Mouse (Mus musculus) intestine, embryonic 14.5 days (tissue): ENCODE data around the gene Gm5134. TPM values are rescaled to one million over a fixed set of nuclear protein-coding genes. Genes with fewer than 3 reads are reported as not detected.

Source experiments
- ATAC-seq: fragments of 200-750 bp; cut with Nextera tagmentation; replicated peaks from 2 replicates; pipeline ENCODE4 v1.8.0; 2017; ENCODE audit warnings: low read depth, moderate number of reproducible peaks, moderate TSS enrichment, moderate library complexity; ENCODE audit not compliant: low FRiP score, low TSS enrichment
- DNase-seq: peaks from one replicate; pipeline ENCODE4 v3.0.0-alpha.2; 2018; ENCODE audit warnings: low spot score
- H3K27ac ChIP-seq: fragments of 300-500 bp; sonication (generic); 2 replicates; pipeline ENCODE4 v1.5.1; 2014; ENCODE audit warnings: low read depth, mild to moderate bottlenecking, control low read depth
- H3K27me3 ChIP-seq: fragments of 300-500 bp; sonication (generic); replicated peaks from 2 replicates; pipeline ENCODE4 v1.6.1; 2014; ENCODE audit warnings: low read length, control low read depth; ENCODE audit not compliant: control insufficient read depth, insufficient read depth
- H3K36me3 ChIP-seq: fragments of 300-500 bp; sonication (generic); 2 replicates; pipeline ENCODE4 v1.6.1; 2014; ENCODE audit warnings: low read length, control low read depth; ENCODE audit not compliant: control insufficient read depth, insufficient read depth
- H3K4me1 ChIP-seq: fragments of 300-500 bp; sonication (generic); replicated peaks from 2 replicates; pipeline ENCODE4 v1.6.1; 2014; ENCODE audit warnings: low read length, control low read depth, mixed read lengths; ENCODE audit not compliant: control insufficient read depth, insufficient read depth
- H3K4me2 ChIP-seq: fragments of 300-500 bp; sonication (generic); 2 replicates; pipeline ENCODE4 v1.6.1; 2014; ENCODE audit warnings: low read length
- H3K4me3 ChIP-seq: fragments of 300-500 bp; sonication (generic); 2 replicates; pipeline ENCODE4 v1.5.1; 2014; ENCODE audit warnings: low read depth, low read length, control low read depth, mixed read lengths
- H3K9ac ChIP-seq: fragments of 300-500 bp; sonication (generic); 2 replicates; pipeline ENCODE4 v1.6.1; 2014; ENCODE audit warnings: mild to moderate bottlenecking, low read length
- H3K9me3 ChIP-seq: fragments of 300-500 bp; sonication (generic); 2 replicates; pipeline ENCODE4 v1.6.1; 2016; ENCODE audit warnings: low read length, control low read depth; ENCODE audit not compliant: control insufficient read depth
- WGBS: fragments of 180-500 bp; shearing (Covaris S2); extraction: QIAGEN DNeasy Blood & Tissue Kit; methylation state at CpG from one replicate; pipeline ENCODE4 v1.1.7; 2014; 5-methylcytosine and 5-hydroxymethylcytosine counted together
- polyA plus RNA-seq: library from polyadenylated mRNA; unstranded; fragments of >200 nt; fragmentation: Nextera tagmentation; extraction: Ambion mirVana; gene quantifications from 2 replicates; pipeline ENCODE4 v1.2.1, GENCODE M21; 2014

The Gm5134 gene
- polyA plus RNA-seq, 1 experiment from 2014 or later, result not detected

DNA sequence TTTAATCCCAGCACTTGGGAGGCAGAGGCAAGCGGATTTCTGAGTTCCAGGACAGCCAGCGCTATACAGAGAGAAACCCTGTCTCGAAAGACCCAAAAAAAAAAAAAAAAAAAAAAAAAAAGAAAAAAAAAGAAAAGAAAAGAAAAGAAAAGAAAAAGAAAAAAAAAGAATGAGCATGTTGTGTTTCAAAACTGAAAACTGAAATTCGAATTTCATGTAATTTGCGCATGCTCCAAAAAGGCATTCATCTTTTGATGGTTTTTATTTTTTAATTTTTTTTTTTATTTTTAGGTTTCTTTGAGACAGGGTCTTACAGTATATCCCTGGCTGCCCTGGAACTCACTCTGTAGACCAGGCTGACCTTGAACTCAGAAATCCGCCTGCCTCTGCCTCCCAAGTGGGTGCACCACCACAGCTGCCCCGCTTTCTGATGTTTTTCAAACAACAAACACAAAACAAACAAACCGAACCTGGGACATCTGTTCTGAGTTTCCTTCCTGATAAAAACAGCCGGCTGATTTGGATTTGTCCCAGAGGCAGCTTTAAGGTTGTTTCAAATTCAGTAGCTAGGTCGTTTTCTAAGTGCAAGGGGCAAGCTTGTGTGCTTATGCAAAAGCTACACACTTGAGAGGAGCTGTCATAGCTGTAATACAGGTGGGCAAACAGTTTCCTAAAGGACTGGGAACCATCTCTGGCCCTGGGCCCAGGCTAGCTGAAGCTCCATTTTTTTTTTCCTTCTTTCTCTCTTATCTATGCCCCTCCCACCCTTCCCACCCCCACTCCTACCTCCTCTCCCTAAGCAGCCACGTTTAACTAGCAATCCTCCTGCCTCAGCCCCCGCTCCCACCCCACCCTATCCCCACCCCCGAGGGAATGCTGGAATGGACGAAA is 77.4 kb downstream of the Gm5134 start:
- Histone ChIP-seq H3K27me3 (no peaks in the 10 kb centered on the region), H3K4me1 (peaks cover 2% of the 10 kb centered on the region; the same call in 1 of the 2 replicates), H3K27ac (peak overlapping the region; percentile 74), H3K4me3 (peak overlapping the region; percentile 90), H3K36me3 (no peaks in the 10 kb centered on the region), H3K9ac (peak overlapping the region; percentile 94), H3K4me2 (peak overlapping the region; percentile 83), H3K9me3 (no peaks in the 10 kb centered on the region)
- DNase-seq, result no peak
- WGBS, result 53% methylated on average over 14 of the region's 14 CpGs
- peak; percentile 70; the same call in 1 of the 2 replicates for ATAC-seq

DNA sequence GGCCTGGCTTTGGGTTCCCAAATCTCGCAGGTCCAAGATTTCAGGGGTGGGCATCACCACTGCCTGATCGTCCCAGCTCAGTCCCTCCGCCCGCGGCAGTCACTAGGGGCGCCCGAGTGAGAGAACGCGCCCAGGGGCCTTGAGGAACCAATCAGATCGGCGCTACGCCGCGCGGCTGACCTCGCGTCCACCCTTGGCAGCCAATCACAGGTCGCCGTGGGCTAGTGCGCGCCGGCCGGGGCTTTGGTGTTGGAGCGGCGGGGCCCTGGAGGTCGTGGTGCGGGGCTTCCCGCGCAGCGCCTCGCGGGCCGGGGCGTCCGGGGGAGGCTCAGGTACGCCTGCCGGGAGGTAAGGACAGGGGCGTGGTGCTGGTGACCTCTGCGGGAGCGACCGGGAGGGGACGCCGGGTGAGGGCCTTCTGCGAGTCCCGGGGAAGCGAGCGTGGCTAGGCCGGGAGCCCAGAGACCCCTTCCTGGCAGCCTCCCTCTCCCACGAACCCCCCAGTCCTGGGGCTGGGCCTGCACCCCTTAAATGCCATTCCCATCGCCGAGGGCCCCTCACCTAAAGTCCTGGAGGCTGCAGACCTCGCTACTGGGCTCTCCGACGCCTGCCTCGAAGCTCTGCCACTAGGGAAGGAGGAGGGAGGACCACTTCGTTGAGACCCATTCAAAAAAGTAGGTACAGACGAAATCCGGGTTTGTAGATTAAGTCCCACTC is 78.2 kb downstream of the Gm5134 start, which contains the start of gene Zfp280b:
Zfp280b (plus strand) TSS at position 249 of the 717 bp plus-strand sequence.
- Histone ChIP-seq H3K9me3 (no peaks in the 10 kb centered on the region), H3K9ac (peak within 1 kb of the TSS; percentile 94), H3K36me3 (peaks cover 6% of the 10 kb centered on the region), H3K4me1 (peaks cover 2% of the 10 kb centered on the region; the same call in 1 of the 2 replicates), H3K4me3 (peak within 1 kb of the TSS; percentile 90), H3K27me3 (no peaks in the 10 kb centered on the region), H3K27ac (peak within 1 kb of the TSS; percentile 74), H3K4me2 (peak within 1 kb of the TSS; percentile 83)
- WGBS, result under 1% methylated on average over 58 of the region's 58 CpGs
- DNase-seq (peak; percentile 96), ATAC-seq (peak; percentile 98)

DNA sequence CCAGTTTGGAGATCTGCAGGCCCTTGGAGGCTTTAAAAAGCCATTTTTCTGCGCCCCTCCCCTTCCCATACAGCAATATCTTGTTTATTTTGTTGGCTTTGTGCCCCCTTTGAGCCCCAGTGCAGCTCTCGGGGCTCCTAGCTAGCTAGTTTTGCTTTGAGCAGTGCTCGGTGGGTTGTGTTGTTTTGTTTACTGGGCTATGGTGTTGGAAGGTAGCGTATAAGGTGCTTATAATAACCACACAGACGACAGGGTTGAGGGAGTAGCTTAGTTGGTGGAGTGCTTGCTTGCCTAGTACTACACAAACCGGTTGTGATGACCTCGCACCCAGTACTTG is 78.8 kb downstream of the Gm5134 start:
- H3K9me3 ChIP-seq, result no peaks in the 10 kb centered on the region
- WGBS, result 13% methylated on average over 7 of the region's 7 CpGs
- H3K4me3 ChIP-seq, result peak overlapping the region; percentile 90
- peaks cover 2% of the 10 kb centered on the region; the same call in 1 of the 2 replicates for H3K4me1 ChIP-seq
- no peak for ATAC-seq
- peak overlapping the region; percentile 94 for H3K9ac ChIP-seq
- H3K27ac ChIP-seq, result peak overlapping the region; percentile 74
- H3K4me2 ChIP-seq, result peak overlapping the region; percentile 83
- H3K27me3 ChIP-seq, result no peaks in the 10 kb centered on the region
- peaks cover 11% of the 10 kb centered on the region for H3K36me3 ChIP-seq
- peak; percentile 77 for DNase-seq

DNA sequence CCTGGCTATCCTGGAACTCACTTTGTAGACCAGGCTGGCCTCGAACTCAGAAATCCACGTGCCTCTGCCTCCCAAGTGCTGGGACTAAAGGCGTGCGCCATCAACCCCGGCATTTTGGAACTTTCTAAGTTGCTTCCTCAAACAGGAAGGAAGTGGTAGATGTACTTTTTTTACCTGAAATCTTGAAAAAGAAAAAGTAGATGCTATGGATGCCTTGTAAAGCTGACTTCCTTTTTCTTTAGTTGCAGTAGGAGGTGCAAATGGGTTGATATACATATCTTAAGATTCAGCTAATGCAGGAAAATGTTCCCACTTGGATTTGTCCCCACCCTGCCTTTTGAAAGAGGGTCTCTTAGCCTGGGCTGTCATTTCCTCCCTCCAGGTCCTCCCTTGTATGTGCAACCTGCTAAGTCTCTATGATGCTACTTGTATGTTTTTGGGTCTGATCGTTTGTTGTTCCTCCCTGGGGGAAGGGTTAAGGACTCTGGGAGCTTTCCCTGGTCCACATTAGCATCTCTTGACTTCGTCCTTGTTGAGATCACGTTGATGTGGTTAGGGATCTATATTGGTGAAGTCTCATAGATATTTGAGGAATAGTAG is 79.8 kb downstream of the Gm5134 start:
- Histone ChIP-seq H3K36me3 (peaks cover 21% of the 10 kb centered on the region), H3K9ac (no peak overlapping the region), H3K9me3 (no peaks in the 10 kb centered on the region), H3K4me2 (no peak overlapping the region), H3K27ac (no peak overlapping the region), H3K27me3 (no peaks in the 10 kb centered on the region), H3K4me1 (0 out of 2 replicates have a peak, but pooled peaks cover 2% of the 10 kb centered on the region), H3K4me3 (no peak overlapping the region)
- 96% methylated on average over 8 of the region's 8 CpGs for WGBS
- DNase-seq (peak; percentile 10), ATAC-seq (no peak)

DNA sequence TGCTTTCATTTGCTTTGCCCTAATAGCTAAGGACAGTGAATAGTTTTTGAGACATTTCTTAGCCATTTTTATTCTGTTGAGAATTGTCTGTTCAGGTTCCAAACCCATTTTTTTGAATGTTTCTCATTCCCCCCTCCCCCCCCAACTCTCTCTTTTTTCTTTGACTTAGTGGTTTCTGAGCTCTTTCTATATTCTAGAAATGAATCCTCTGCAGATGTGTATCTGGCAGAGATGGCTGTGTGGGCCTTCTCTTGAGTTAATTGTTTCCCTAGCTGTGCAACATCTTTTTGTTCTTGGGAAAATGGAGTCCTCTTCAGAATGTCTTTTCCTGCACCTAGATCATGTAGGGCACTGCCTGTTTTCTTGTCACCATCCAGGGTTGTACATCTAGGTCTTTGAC is 81.0 kb downstream of the Gm5134 start:
- Histone ChIP-seq H3K4me2 (no peak overlapping the region), H3K9me3 (no peaks in the 10 kb centered on the region), H3K36me3 (peaks cover 33% of the 10 kb centered on the region), H3K4me1 (0 out of 2 replicates have a peak, but pooled peaks cover 2% of the 10 kb centered on the region), H3K4me3 (no peak overlapping the region), H3K27me3 (no peaks in the 10 kb centered on the region), H3K9ac (no peak overlapping the region), H3K27ac (no peak overlapping the region)
- DNase-seq (peak; percentile 16), ATAC-seq (no peak)

DNA sequence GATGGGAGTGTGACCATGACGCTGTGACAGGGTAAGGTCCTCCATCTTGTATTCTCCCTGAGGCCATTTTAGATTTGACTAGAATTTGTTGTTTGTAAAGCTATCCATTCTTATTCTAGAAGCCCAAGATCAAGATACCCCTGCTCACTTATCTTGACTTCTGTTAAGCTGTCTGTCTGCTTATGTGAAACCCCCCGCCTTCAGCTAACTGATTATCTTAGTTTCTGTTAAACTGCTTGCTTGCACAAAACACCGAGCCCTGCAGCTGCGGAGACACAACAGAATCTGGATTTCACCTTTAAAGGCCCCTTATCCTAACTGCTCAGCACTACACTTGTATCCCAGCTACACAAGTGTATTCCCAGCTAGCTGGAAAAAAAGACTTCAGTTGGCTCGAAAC is 82.6 kb downstream of the Gm5134 start:
- Histone ChIP-seq H3K9me3 (no peaks in the 10 kb centered on the region), H3K36me3 (peaks cover 45% of the 10 kb centered on the region), H3K9ac (no peak overlapping the region), H3K27me3 (no peaks in the 10 kb centered on the region), H3K4me3 (no peak overlapping the region), H3K27ac (no peak overlapping the region), H3K4me2 (no peak overlapping the region), H3K4me1 (0 out of 2 replicates have a peak, but pooled peaks cover under 1% of the 10 kb centered on the region)
- DNase-seq (no peak), ATAC-seq (no peak)
- 96% methylated on average over 5 of the region's 5 CpGs for WGBS

DNA sequence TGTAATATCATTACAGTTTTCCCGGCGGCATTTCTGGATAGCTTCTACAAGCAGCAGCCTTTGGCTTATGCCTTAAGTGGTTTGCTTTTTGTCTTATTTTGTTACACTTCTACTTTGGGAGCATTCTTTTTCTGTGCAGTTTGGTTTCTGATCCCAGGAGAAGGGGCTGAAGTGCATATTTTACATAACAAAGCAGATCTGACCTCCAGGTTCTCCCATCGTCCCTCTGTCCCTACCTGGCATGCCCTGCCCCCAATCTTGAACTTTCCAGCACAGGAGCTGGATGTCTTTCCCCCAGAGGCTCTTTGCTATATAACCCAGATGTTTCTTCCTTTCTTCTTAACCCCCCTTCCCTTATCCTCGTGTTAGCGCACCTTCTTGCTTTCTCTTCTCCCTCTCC is 91.0 kb downstream of the Gm5134 start:
- no peak overlapping the region for H3K4me2 ChIP-seq
- H3K4me1 ChIP-seq, result no peaks in the 10 kb centered on the region; the same call in 1 of the 2 replicates
- no peaks in the 10 kb centered on the region for H3K9me3 ChIP-seq
- no peak overlapping the region for H3K4me3 ChIP-seq
- DNase-seq, result no peak
- ATAC-seq, result no peak
- H3K27me3 ChIP-seq, result no peaks in the 10 kb centered on the region
- WGBS, result 48% methylated on average over 5 of the region's 5 CpGs
- H3K9ac ChIP-seq, result no peak overlapping the region
- H3K27ac ChIP-seq, result no peak overlapping the region
- peaks cover 23% of the 10 kb centered on the region for H3K36me3 ChIP-seq

DNA sequence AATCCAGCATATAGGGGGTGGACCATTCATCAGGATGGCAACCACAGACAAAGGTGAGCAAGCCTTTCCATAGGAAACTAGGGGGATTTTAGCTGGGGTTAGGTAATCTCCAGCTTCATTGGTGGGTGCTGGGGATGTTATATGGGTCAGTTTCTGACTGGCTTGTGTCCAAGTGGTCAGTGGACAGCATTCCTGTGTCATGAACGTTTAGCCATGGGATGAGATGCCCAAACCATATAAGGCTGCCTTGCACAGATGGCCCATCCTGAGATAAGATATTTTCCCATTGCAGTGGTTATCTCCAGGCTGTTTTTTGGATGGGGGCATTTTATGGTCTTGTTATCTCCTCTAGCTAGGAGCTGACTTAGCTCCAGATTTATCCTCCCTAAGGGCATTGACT is 92.4 kb downstream of the Gm5134 start:
- ATAC-seq (no peak), DNase-seq (peak; percentile 43)
- 13% methylated on average over 1 of the region's 1 CpGs for WGBS
- Histone ChIP-seq H3K27ac (no peak overlapping the region), H3K27me3 (no peaks in the 10 kb centered on the region), H3K4me3 (no peak overlapping the region), H3K4me1 (no peaks in the 10 kb centered on the region; the same call in 1 of the 2 replicates), H3K36me3 (peaks cover 11% of the 10 kb centered on the region), H3K4me2 (no peak overlapping the region), H3K9me3 (no peaks in the 10 kb centered on the region), H3K9ac (no peak overlapping the region)
